Mouse (Mus musculus) CH12.LX (cell line): ENCODE data around the gene Ankrd49. TPM values are rescaled to one million over a fixed set of nuclear protein-coding genes. Genes with fewer than 3 reads are reported as not detected.

Experiments
- DNase-seq: peaks from one replicate; pipeline ENCODE4 v3.0.0-alpha.2; 2013; ENCODE audit errors: extremely low read depth
- H3K27ac ChIP-seq: 2 replicates; pipeline ENCODE4 v1.5.1; 2012; ENCODE audit warnings: low read depth, mild to moderate bottlenecking, control low read depth, moderate library complexity; ENCODE audit not compliant: insufficient read depth
- H3K27me3 ChIP-seq: replicated peaks from 2 replicates; pipeline ENCODE3; 2012; ENCODE audit warnings: inconsistent platforms
- H3K36me3 ChIP-seq, 2 experiments: replicated peaks in 1 of 2; 2 replicates each; pipeline versions ENCODE3 to v1.6.1; 2012; ENCODE audit warnings: inconsistent platforms in 1 of 2, low read length in 1 of 2, mild to moderate bottlenecking in 1 of 2, mixed read lengths in 1 of 2, moderate library complexity in 1 of 2; ENCODE audit not compliant: control insufficient read depth in 1 of 2, insufficient read depth in 1 of 2
- H3K4me1 ChIP-seq, 2 experiments: 2 replicates each; pipeline ENCODE4 v1.6.1; 2012; ENCODE audit warnings: inconsistent platforms in 1 of 2, moderate library complexity in 1 of 2; ENCODE audit not compliant: insufficient read depth in 2 of 2, control insufficient read depth in 1 of 2
- H3K4me2 ChIP-seq: 2 replicates; pipeline ENCODE4 v1.6.1; 2012; ENCODE audit warnings: low read depth, mild to moderate bottlenecking, control low read depth; ENCODE audit not compliant: poor library complexity, insufficient read depth, severe bottlenecking
- H3K4me3 ChIP-seq, 3 experiments: fragments of 150-350 bp in 1 of 3; sonication (generic) in 1 of 3; replicated peaks in 1 of 3; 2 replicates each; pipeline versions ENCODE3 to v1.5.1; 2011 to 2012; ENCODE audit warnings: low read depth in 2 of 3, low read length in 2 of 3, mild to moderate bottlenecking in 2 of 3, moderate library complexity in 2 of 3, control low read depth in 1 of 3, improper control_type of control experiment in 1 of 3, inconsistent platforms in 1 of 3, mixed read lengths in 1 of 3; ENCODE audit not compliant: poor library complexity in 1 of 3
- H3K79me2 ChIP-seq: replicated peaks from 2 replicates; pipeline ENCODE4 v1.6.1; 2012; ENCODE audit warnings: mild to moderate bottlenecking, moderate library complexity; ENCODE audit not compliant: control insufficient read depth, poor library complexity, insufficient read depth, severe bottlenecking; ENCODE audit errors: extremely low read depth
- H3K9ac ChIP-seq: 2 replicates; pipeline ENCODE4 v1.6.1; 2012; ENCODE audit warnings: low read depth, mild to moderate bottlenecking, control low read depth, moderate library complexity; ENCODE audit not compliant: insufficient read depth
- H3K9me3 ChIP-seq: replicated peaks from 2 replicates; pipeline ENCODE3; 2012; ENCODE audit warnings: low read length, inconsistent platforms, mixed read lengths
- BHLHE40 ChIP-seq: IDR thresholded peaks from 2 replicates; pipeline ENCODE4 v1.6.1; 2011; ENCODE audit warnings: mild to moderate bottlenecking, low read depth, low read length, improper control_type of control experiment
- CHD2 ChIP-seq: IDR thresholded peaks from 2 replicates; pipeline ENCODE4 v1.6.1; 2011; ENCODE audit warnings: low read length, improper control_type of control experiment
- CTCF ChIP-seq, 2 experiments: IDR thresholded peaks in 1 of 2; conservative IDR thresholded peaks in 1 of 2; 2 replicates each; pipeline ENCODE4 v1.5.1; 2011 to 2012; ENCODE audit warnings: low read depth in 2 of 2, low read length in 2 of 2, improper control_type of control experiment in 1 of 2, inconsistent platforms in 1 of 2, mild to moderate bottlenecking in 1 of 2, moderate library complexity in 1 of 2
- ELF1 ChIP-seq: IDR thresholded peaks from 2 replicates; pipeline ENCODE4 v1.6.1; 2014; ENCODE audit warnings: low read depth, mild to moderate bottlenecking, inconsistent platforms, low read length, improper control_type of control experiment
- EP300 ChIP-seq: IDR thresholded peaks from 2 replicates; pipeline ENCODE4 v1.6.1; 2011; ENCODE audit warnings: low read length, improper control_type of control experiment
- ETS1 ChIP-seq: conservative IDR thresholded peaks from 2 replicates; pipeline ENCODE4 v1.6.1; 2012; ENCODE audit warnings: low read depth, mild to moderate bottlenecking, inconsistent platforms, low read length, improper control_type of control experiment, moderate library complexity
- GABPA ChIP-seq: IDR thresholded peaks from 2 replicates; pipeline ENCODE4 v1.6.1; 2012; ENCODE audit warnings: low read depth, low read length, improper control_type of control experiment, inconsistent platforms; ENCODE audit not compliant: insufficient replicate concordance
- HCFC1 ChIP-seq: IDR thresholded peaks from 2 replicates; pipeline ENCODE4 v1.6.1; 2012; ENCODE audit warnings: low read depth, mild to moderate bottlenecking, inconsistent platforms, low read length, improper control_type of control experiment
- IRF4 ChIP-seq: IDR thresholded peaks from 2 replicates; pipeline ENCODE4 v1.6.1; 2014; ENCODE audit warnings: low read depth, mild to moderate bottlenecking, inconsistent platforms, low read length, improper control_type of control experiment
- JUN ChIP-seq: IDR thresholded peaks from 2 replicates; pipeline ENCODE4 v1.6.1; 2011; ENCODE audit warnings: low read depth, mild to moderate bottlenecking, low read length, improper control_type of control experiment, moderate library complexity; ENCODE audit not compliant: insufficient read depth
- MAFK ChIP-seq: IDR thresholded peaks from 2 replicates; pipeline ENCODE4 v1.6.1; 2011; ENCODE audit warnings: low read length, improper control_type of control experiment; ENCODE audit not compliant: insufficient replicate concordance
- MXI1 ChIP-seq: IDR thresholded peaks from 2 replicates; pipeline ENCODE4 v1.6.1; 2011; ENCODE audit warnings: mild to moderate bottlenecking, low read depth, low read length, improper control_type of control experiment
- NELFE ChIP-seq: IDR thresholded peaks from 2 replicates; pipeline ENCODE4 v1.6.1; 2011; ENCODE audit warnings: low read depth, low read length, improper control_type of control experiment
- NRF1 ChIP-seq: IDR thresholded peaks from 2 replicates; pipeline ENCODE4 v1.6.1; 2014; ENCODE audit warnings: low read depth, mild to moderate bottlenecking, inconsistent platforms, low read length, improper control_type of control experiment, moderate library complexity
- POLR2A ChIP-seq: IDR thresholded peaks from 2 replicates; pipeline ENCODE4 v1.6.1; 2011; ENCODE audit warnings: low read depth, mild to moderate bottlenecking, improper control_type of control experiment, low read length
- POLR2AphosphoS2 ChIP-seq: IDR thresholded peaks from 2 replicates; pipeline ENCODE4 v1.6.1; 2011; ENCODE audit warnings: low read depth, low read length, improper control_type of control experiment
- RAD21 ChIP-seq: IDR thresholded peaks from 2 replicates; pipeline ENCODE4 v1.6.1; 2011; ENCODE audit warnings: low read depth, mild to moderate bottlenecking, low read length, improper control_type of control experiment, moderate library complexity
- SIN3A ChIP-seq: IDR thresholded peaks from 2 replicates; pipeline ENCODE4 v1.6.1; 2012; ENCODE audit warnings: low read length, improper control_type of control experiment, inconsistent platforms
- TCF12 ChIP-seq: IDR thresholded peaks from 2 replicates; pipeline ENCODE4 v1.6.1; 2014; ENCODE audit warnings: low read depth, mild to moderate bottlenecking, inconsistent platforms, low read length, improper control_type of control experiment
- USF1 ChIP-seq: IDR thresholded peaks from 2 replicates; pipeline ENCODE4 v1.6.1; 2014; ENCODE audit warnings: low read depth, mild to moderate bottlenecking, inconsistent platforms, low read length, improper control_type of control experiment
- USF2 ChIP-seq: conservative IDR thresholded peaks from 2 replicates; pipeline ENCODE4 v1.6.1; 2011; ENCODE audit warnings: low read depth, low read length, improper control_type of control experiment
- ZMIZ1 ChIP-seq: IDR thresholded peaks from 2 replicates; pipeline ENCODE4 v1.6.1; 2012; ENCODE audit warnings: low read depth, mild to moderate bottlenecking, inconsistent platforms, low read length, improper control_type of control experiment
- dilution Hi-C: fragments of 300-500 bp; cut with MboI; formaldehyde crosslinking; loops from 2 replicates; pipeline ENCODE4 v1.14.3; 2020; ENCODE audit warnings: low sequenced_read_pairs; ENCODE audit not compliant: extremely low pct_unique_long_range_greater_than_20kb, extremely low pct_ligation_motif_present
- in situ Hi-C: fragments of 300-500 bp; cut with MboI; formaldehyde crosslinking; loops from 3 replicates; pipeline ENCODE4 v1.14.3; 2019; ENCODE audit warnings: low sequenced_read_pairs, low pct_ligation_motif_present, low pct_unique_long_range_greater_than_20kb, mixed read lengths
- polyA plus RNA-seq: library from polyadenylated mRNA; unstranded; fragments of >175 nt; gene quantifications from 2 replicates; pipeline ENCODE4 v1.2.1, GENCODE M21; 2012; ENCODE audit warnings: low read depth; ENCODE audit not compliant: insufficient read length
- total RNA-seq, 2 experiments: library from RNA; depleted of rRNA; stranded (reverse); fragments of 300-350 nt in 1 of 2; fragments of >200 nt in 1 of 2; gene quantifications; 2 replicates each; pipeline ENCODE4 v1.2.3; 2012 to 2014

The Ankrd49 gene
- total and polyA plus RNA-seq, 3 experiments: 33.8 to 62.5 (median 49.6) TPM

GRCm38 (mm10) chr9:14750901-14751502 is 33.7 kb downstream of the Ankrd49 start:
- no peak overlapping the region for H3K9ac ChIP-seq
- no peak overlapping the region for H3K27ac ChIP-seq

GRCm38 (mm10) chr9:14740151-14740924 is 44.3 kb downstream of the Ankrd49 start, which contains the start of gene Piwil4:
Gene Piwil4, minus strand, starts transcription at chr9:14740733.
- no peak for DNase-seq
- Histone ChIP-seq H3K4me3 (no peak within 1 kb of the TSS), H3K9ac (no peak within 1 kb of the TSS), H3K36me3 (no peaks in the 10 kb centered on the region), H3K4me2 (no peak within 1 kb of the TSS), H3K27ac (no peak within 1 kb of the TSS), H3K27me3 (no peaks in the 10 kb centered on the region), H3K9me3 (no peaks in the 10 kb centered on the region), H3K4me1 (peaks cover 2 to 21% of the 10 kb centered on the region in 2 experiments; a peak in 3 of 4 replicates), H3K79me2 (no peaks in the 10 kb centered on the region)
- dilution Hi-C loops: no loop called here
- TF ChIP-seq BHLHE40 (no peak), NRF1 (no peak), ELF1 (no peak), MAFK (no peak), CHD2 (no peak), POLR2A (no peak), SIN3A (no peak), EP300 (no peak), RAD21 (no peak), ZMIZ1 (no peak), USF2 (no peak), USF1 (no peak), JUN (no peak), GABPA (no peak), HCFC1 (no peak), IRF4 (no peak), ETS1 (no peak), CTCF (conservative IDR thresholded peaks at IDR 0.05 in 1 of 2, IDR thresholded peaks at IDR 0.05 in 1 of 2; ENCODE audit: low read depth in 2 of 2, low read length in 2 of 2) (no peak)
- in situ Hi-C loops: no loop called here

More at GRCm38 (mm10) chr9:14750901-14751502, 33.7 kb downstream of the Ankrd49 start:
- H3K36me3 ChIP-seq: no peaks in the 10 kb centered on the region
- H3K9me3 ChIP-seq: no peaks in the 10 kb centered on the region
- no peaks in the 10 kb centered on the region for H3K79me2 ChIP-seq
- DNase-seq: no peak
- H3K4me2 ChIP-seq: no peak overlapping the region
- in situ Hi-C loops (no loop called here), dilution Hi-C loops (no loop called here)
- no peak for TF ChIP-seq CTCF (conservative IDR thresholded peaks at IDR 0.05 in 1 of 2, IDR thresholded peaks at IDR 0.05 in 1 of 2; ENCODE audit: low read depth in 2 of 2, low read length in 2 of 2)
- no peak for TF ChIP-seq ELF1
- TF ChIP-seq CHD2: no peak
- no peak for TF ChIP-seq POLR2A
- no peak for TF ChIP-seq POLR2AphosphoS2
- no peak for TF ChIP-seq USF2
- TF ChIP-seq SIN3A: no peak
- no peak for TF ChIP-seq TCF12
- TF ChIP-seq MAFK: no peak
- no peak for TF ChIP-seq BHLHE40
- no peak for TF ChIP-seq ETS1
- TF ChIP-seq MXI1: no peak
- TF ChIP-seq NELFE: no peak
- TF ChIP-seq EP300: no peak
- TF ChIP-seq JUN: no peak
- no peak overlapping the region for H3K4me3 ChIP-seq
- H3K27me3 ChIP-seq: no peaks in the 10 kb centered on the region
- H3K4me1 ChIP-seq: peaks cover 4 to 6% of the 10 kb centered on the region in 2 experiments
